Mouse (Mus musculus) large intestine, adult 2 months (tissue): Measurements from ENCODE around the gene Otog. TPM values are rescaled to one million over a fixed set of nuclear protein-coding genes. Genes with fewer than 3 reads are reported as not detected.

Experiments
- DNase-seq: peaks from one replicate; pipeline ENCODE4 v3.0.0-alpha.2; 2012; ENCODE audit warnings: low read depth, low spot score
- WGBS: fragments of 180-500 bp; shearing (Covaris S2); methylation state at CpG from one replicate; pipeline ENCODE4 v1.1.7; 2018; 5-methylcytosine and 5-hydroxymethylcytosine counted together
- polyA plus RNA-seq: library from polyadenylated mRNA; depleted of rRNA; stranded (reverse); fragments of >200 nt; gene quantifications from 2 replicates; pipeline ENCODE4 v1.2.3, GENCODE M21; 2012; rRNA removed

Otog gene
- polyA plus RNA-seq, 1 experiment, result 0.09 TPM

DNA sequence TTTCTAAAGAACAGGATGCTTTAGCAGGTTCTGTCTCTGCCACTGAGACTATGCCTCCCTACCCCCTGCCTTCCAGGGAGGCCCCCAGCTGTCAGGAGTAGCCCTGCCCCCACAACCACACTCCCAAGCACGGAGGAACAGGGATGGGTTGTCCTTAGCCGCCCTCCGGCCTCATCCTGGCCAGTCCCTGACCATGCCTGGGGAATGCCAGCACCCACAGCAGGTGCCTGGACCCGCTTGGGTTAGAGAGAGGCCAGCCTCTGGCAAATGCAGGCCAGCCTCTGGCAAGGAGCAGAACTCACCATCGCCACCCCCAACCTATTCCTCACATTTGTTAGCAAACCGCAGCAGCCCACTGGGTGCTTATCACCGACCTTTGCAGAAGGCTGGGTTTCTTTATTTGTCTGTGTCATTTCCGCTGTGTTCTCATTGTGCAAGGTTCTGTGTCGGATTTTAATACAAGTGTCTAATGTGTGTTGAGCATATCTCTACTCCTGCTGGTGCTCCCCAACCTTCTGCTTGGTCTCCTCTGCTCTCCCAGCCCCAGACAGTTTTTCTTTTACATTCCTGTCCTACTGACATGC, 109.4 kb downstream of the Otog start:
- DNase-seq, result no peak
- WGBS, result 55% methylated on average over 9 of the region's 9 CpGs

- DNase-seq, result no peak
- 45% methylated on average over 2 of the region's 2 CpGs for WGBS
Observed at GRCm38 (mm10) chr7:46352748-46353147, 112.0 kb downstream of the Otog start.

DNA sequence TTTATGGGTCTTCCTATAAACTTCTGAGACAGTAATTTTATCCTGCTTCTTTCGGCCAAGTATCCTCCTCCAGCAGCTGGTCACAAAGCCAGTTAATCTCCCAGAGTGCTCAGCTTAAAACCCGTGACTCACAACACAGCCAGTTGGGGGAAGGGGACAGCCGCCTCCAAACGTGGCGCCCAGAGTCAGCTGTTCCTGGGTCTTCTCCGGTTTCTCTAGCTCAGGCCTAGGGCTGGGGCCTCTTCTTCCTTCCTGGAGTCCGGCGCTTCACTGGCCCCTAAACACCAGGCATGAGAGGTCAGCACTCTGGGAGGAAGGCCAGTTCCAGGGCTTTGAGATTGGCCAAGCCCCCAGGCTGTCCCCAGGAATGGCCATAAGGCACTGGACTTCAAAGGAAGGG, 112.4 kb downstream of the Otog start:
- DNase-seq, result no peak
- 48% methylated on average over 8 of the region's 8 CpGs for WGBS

DNA sequence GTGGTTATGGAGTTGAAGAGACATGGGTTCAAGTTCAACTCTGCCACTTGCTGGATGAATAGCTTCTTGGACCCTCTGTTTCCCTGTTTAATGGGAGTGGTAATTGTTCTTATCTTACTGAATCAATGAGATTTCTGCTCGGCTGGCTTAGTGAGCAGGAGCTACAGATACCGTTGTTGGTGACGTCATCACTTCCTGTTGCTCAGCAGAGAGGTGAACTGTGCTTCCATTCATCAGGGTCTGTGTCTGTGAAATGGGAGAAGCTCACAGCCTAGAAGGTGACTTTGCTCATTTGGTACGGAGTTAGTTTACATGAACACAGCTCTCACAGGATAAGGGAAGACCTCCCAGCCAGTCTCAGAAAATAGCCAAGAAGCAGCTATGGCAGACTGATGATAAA, 113.1 kb downstream of the Otog start:
- WGBS, result 41% methylated on average over 4 of the region's 4 CpGs
- no peak for DNase-seq

Other genes with a start within 250 kb of the Otog start
- gene Abcc6, start 210.7 kb upstream of the Otog start, polyA plus RNA-seq, result 3.0 and 6.4 TPM in 2 replicates
- gene Nomo1, start 207.3 kb upstream of the Otog start, polyA plus RNA-seq, result 53.0 and 77.1 TPM in 2 replicates
- 1.1 and 1.2 TPM in 2 replicates for gene Kcnj11, start 140.2 kb upstream of the Otog start, polyA plus RNA-seq
- gene Abcc8, start 61.0 kb upstream of the Otog start, polyA plus RNA-seq, result 1.2 and 1.6 TPM in 2 replicates
- 94.9 and 124 TPM in 2 replicates for gene Ush1c, start 2.5 kb upstream of the Otog start, polyA plus RNA-seq
- not detected in 2 replicates for gene Myod1, start 135.5 kb downstream of the Otog start, polyA plus RNA-seq
- 0.21 and 0.60 TPM in 2 replicates for gene Kcnc1, start 155.5 kb downstream of the Otog start, polyA plus RNA-seq